Mouse (Mus musculus) embryo, embryonic 9.5 days (tissue): ENCODE measurements around the gene Dnajb14.
A peak's percentile ranks its signal among the peaks of the same experiment; 100 is the strongest.
"Not testable (repeated sequence)": the region's sequence is repeated elsewhere in the genome, so short reads cannot be mapped to it uniquely, and the experiment has no call there.

Experiments
- DNase-seq: peaks from one replicate; pipeline ENCODE4 v3.0.0-alpha.2; 2017; ENCODE audit errors: extremely low spot score

Gene Dnajb14

DNA sequence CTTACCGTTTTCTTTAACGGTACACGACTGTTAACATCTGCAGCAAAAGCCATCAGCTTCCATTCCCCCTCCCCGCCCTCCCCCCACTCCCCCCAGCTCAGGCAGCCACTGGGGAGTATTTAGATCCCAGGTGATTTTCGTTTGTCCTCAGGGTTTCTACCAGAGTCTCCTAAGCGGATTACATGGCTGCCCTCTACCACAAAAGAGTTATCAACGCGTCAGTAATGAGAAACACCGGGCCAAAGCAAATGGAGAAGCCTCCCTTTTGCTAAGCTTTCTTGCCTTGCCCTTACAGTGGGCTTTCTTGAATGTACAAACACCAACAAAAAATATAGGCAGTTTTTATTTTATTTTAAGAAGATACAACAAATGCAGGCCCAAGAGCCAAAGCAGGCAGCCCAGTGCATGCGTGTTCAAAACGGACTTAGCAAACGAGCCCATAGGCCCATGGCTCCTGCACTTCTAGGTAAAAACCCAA, 50.3 kb downstream of the Dnajb14 start:
- DNase-seq, result no peak

DNA sequence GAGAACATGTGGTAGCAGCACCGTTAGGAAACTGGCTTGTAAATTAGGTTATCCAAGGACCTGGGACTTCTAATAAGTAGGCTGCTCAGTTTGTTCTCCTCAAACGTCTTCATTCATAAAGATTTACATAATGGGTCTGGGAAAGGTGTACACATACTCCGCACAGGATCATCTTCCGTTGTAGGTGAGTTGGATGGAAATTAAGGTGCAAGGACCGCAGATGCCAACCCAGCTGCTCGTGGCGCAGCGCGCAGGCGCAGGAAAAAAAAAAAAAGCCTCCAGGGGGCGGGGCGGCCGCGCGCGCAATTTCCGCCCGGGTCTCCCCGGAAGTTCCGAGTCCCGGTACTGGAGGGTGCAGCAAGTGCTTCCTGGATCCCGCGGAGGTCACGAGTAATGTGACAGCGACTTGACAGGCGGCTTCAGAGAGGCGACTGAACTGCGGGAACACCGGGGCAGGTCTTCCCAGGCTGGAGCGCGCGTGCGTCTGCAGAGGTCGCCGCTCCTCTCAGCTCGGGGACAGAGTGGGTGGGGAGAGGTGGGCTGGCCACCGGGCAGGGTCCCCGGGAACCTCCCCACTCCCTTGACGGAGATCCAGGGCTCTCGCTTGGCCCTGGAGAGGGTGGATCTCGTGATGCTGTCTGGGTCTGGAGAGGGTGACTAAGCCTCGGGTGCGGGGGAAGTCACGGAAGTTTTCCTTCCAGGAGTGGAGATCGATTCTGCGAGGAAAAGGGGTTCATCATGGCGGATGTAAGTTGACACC, 50.9 kb downstream of the Dnajb14 start, which contains the start of gene Lamtor3:
Gene Lamtor3 (plus strand): TSS at position 335 of the 760 bp plus-strand sequence.
- peak; percentile 89 for DNase-seq

DNA sequence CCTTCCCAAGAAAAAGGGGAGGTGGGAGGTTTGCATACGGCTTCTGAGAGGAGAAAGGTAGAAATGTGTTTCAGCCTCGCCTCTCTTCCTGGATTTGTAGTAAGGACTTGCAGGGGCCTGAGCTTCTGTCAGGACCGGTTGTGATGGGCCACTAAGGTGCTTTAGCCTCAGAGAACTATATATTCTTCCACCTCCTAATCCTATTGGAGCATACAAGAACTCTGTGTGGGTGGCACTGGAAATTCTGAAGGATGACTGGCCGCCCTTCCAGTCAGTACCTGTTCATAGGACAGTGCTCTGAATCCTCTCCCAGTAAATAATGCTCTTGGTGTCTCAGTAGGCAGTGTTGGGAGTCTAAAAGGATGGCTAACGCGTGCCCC, 51.4 kb downstream of the Dnajb14 start:
- DNase-seq, result no peak

DNA sequence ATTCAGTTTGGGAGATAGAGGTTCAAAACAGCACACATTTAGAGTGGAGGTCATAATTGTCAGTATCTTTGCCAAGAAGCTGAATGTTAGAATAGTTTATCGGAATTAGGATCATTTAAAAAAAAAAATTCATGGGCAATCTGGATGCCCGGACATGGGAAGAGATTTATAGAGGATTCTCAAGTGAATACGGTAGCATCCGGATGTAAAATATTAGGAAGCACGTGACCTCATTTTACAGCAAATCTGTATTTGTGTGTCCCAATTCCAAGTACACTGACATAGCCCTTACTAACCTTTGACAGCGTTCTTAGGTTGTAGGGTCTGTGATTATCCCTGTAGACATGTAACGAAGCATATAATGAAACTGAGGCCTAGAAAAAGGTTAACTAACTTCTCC, 51.9 kb downstream of the Dnajb14 start:
- DNase-seq, result no peak

DNA sequence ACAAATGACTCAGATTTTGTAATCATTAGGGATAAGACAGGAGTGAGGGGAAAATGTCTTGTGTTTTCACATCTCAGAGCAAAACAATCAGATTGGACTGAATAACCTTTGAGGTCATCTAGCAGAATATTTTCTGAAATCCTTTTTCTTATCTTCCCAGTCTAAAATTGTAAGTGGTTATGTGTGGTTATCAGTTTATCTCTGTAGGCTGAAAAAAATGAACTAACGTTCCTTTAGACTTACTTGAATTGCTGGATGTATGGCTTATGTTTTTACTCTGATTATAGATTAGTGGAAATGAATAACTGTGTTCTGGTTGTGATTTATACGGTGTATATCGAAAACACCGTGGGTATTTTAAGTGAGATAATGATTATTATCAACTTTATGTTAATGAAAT, 53.1 kb downstream of the Dnajb14 start:
- no peak for DNase-seq

DNA sequence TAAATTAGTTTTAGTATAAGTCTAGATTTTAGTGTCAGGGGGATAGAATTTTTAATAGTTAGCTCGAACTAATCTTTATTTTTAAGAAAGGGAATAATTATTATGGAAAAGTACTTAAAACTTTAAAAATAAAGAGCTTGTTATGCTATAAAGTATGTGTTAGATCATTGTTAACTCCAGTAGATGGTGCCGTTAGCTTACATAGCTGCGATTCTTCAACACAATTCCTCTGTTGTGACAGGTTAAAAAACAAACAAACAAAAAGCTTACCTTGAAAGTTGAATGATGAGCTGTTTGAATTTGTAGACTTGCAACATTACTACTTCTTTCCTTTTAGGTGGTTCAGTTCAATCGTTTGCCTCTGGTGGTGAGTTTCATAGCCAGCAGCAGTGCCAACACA, 59.5 kb downstream of the Dnajb14 start:
- DNase-seq, result no peak

DNA sequence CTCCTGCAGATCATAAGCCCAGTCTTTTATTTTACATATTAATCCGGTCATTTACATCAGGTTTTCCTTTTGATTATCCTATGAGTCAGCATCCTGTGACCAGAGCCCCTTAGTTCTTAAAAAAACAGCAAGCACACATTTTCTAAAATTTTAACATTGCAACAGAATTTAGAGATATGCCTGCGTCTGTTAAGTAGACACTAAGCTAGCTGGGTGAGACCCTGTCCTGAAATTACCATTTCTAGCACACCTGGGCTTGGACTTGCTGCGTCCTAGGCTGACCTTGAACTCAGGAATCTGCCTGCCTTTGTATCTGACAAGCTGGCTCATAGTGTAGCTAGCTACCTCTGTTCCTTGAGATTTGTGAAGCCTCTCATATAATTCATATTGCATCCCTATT, 62.5 kb downstream of the Dnajb14 start:
- no peak for DNase-seq

DNA sequence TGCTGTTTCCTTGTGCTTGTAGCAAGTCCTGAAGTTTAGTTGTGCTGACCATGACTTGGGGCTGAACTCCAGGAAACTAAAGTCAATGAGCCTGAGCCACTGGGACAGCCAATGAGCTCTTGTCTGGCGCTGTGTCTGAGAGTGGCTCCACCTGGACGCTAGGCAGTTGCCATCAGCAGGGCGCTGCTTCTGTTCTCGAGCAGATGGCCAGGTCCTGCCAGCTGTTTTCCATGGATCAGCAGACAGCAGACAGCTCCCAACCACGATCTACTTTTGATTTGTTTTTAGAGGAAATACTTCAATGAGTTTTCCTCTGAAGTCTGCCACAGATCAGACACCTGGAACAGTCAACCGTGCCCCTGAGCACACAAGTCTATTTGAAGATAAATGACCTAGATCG, 65.3 kb downstream of the Dnajb14 start:
- no peak for DNase-seq

DNA sequence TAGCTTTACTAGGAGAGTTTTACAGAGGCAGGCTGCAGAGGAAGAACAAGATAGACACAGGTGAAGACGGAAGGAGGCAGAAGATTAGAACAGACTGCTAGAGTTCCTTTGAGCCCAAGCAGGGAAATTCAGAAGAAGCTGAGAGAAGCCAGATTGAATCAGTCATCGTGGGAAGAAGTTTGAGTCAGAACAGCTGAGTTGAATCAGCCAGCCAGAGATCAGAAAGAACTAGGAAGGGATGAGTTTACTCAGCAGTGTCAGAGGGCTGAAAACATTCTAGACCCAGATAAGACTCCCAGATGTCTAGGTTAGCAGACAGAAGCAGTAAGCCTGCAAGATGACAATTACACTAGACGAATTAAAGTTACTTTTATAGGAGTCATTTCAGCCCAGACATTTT, 66.5 kb downstream of the Dnajb14 start:
- no peak for DNase-seq

DNA sequence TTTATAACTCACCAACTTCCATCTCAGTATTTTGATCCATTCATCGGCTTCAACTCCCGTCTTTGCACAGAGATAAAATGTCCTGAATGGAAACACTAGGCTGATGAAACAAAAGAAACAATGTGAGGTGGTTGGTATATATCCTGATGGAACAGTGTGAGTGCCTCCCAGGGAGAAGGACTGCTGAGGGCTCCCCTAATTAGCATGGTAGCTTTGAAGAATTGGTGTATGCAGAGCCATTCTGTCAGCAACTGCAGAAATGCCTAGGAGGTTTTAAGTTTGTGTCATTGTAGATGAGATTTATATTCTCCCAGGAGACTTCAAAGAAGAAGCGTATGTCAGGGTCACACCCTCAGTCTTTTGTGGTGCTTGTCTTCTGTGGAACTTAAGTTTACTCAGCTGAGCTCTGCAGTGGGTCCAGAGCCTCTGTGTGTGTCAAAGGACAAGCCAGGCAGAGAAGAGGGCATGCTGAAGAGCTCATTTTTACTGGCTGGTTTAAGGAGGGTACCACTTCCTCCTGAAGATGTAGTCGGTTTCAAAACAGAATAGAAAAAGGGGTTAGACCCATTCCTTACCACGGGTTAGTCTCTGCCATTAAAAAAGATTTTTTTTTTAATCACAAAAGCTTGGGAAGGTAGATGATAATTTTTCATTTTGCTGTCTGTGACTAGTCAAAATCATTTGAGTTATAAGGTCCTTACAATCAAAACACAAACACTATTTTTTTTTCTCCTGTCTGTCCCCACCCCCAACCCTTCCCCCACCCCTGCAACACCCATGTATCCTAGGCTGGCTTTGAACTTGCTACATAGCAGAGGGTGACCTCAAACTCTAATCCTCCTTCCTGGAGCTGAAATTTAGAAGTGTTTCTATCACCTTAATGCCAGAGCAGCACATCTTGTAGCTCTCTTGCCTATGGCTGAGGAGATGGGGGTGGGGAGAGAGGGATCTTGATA, 68.4 kb downstream of the Dnajb14 start:
- DNase-seq, result no peak

DNA sequence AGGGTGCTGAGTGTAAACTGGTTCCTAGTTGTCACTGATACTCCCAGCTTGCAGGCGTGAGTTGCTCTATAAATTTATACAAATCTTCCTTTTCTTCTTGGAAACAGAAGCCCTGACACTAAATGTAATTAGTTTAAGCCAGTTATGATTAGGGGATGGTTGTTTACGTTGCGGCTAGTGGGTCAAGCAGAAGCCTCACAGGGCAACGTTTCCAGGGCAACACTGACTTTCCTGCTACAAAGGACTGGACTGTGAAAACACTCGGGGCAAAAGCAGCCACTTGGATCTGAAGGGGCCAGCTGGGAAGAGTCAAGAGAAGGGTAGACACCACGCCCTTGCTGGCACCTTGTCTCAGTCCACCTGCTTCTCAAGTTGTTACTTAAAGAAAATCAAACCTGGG, 69.1 kb downstream of the Dnajb14 start:
- no peak for DNase-seq

DNA sequence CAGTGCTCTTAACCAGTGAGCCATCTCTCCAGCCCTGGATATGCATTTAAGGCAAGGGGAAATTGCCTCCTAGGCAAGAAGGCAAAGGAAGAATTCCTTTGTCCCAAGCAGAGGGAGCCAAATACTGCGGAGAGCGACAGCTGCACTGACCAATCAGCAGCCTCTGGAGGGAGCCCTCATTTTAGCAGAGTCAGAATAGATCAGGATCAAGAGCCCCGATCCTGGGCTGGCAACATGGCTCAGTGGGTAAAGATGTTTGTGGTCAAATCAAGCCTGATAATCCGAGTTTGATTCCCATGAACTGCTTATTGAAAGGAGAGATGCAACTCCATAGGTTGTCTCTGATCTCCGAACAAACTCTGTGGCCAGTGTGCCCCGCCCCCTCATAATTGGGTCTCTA, 71.1 kb downstream of the Dnajb14 start:
- DNase-seq, result peak; percentile 54

DNA sequence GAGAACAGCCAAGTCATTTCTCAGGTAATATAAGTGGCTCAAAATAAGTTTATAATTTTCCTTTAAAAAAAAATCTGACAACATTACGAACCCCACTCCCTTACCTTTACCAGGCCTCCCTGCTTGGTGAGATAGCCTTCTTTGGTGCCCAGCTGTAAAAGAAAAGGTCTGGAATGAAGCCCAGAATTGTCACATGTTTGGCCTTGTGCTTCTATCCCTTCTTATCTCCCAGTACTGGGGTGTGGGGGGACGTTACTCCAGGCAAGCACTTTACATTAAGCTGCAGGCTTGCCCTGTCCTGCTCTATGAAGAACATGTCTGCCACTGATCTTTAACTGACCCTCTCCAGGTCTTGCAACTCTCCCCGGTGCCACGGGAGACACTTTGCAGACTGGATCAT, 73.3 kb downstream of the Dnajb14 start:
- no peak for DNase-seq

DNA sequence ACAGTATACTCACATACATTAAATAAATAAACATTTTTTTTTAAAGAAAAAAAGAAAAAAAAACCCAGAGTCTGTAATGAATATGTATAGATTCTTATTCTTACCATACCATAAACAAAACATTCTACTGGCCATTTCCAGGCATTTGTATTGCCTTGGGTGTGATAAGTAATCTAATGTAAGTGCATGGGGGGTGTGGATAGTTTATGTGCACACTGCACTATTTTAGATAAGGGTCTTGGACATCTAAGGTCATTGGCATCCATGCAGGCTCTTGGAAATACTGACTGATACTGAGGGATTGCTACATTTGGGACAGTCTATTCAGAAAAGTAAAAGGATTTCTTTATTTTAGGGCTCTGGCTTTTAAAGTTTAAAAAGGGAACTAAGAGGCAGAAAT, 74.1 kb downstream of the Dnajb14 start:
- no peak for DNase-seq

DNA sequence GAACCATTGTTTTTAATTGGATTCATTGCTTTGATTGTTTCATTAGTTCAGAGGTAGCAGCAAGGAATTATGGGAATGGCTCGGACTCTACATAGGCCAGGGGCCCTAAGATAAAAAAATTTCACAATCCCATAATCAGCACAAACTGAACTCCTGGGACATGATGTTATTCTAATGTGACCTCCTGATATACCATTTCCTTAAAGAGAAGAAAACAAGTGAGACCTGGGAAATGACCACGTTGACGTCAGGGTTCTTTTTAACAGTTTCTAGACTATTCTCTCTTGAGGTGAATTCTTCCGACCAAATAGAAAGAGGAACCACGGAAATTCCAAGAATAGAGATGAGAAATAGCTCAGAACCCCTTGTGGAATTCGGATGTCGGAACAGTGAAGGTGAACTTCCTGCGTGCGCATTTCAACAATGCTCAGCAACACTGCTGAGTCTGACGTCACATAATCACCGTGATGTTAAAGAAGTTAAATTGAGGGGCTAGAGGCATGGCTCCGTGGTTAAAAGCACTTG, 74.7 kb downstream of the Dnajb14 start:
- no peak for DNase-seq

DNA sequence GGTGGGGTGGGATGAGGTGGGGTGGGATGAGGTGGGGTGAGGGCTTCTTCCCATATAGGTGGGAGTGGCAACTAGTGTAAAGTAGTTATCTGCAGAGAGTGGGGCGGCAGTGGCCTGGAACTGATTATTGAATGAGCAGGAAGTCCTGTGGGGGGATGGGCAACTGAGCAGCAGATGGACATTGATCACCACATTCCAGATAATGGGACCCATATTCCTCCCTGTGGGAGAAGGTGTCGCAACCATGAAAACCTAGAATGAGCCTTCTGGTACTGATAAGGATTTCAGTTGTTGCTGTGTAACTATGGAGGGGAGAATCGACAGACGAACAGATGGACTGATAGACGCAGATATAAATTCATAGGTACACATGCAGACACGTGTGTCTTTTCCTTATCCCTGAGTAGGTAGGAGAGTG, 76.3 kb downstream of the Dnajb14 start:
- no peak for DNase-seq

DNA sequence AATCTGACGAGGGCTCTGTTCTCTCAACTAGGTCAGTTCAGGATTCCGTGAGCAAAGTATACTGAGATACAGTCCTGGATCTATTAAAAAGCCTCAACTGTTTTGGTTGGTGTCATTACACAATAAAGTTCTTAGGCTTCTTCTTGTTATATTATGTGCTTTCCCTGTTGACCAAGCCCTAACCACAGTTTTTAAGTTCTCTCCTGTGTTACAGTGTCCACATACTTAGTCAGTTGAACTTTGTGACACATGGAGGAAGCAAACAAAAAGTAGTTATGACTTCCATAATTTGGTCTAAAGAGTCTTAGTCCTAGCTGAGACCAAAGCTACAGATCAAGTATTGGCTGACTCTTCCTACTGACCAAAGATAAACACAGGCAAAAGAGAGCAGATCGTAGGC, 79.4 kb downstream of the Dnajb14 start:
- no peak for DNase-seq

DNA sequence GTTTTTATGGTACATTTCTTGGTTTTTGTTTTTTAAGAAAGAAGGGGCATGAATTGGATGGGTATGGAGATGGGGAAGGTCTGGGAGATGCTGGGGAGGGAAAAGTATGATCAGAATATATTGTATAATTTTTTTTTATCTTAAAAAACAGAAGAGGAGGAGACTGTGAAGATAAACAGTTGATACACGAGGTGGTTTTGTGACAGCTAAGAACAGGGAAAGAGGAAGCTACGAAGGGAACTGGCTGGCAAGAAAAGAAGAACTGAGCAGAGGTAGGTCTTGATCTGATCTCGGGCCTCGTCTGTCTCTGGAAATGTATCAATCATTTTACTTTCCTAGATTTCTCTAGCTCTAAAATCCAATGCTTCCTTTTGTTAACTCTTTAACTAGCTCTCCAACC, 80.0 kb downstream of the Dnajb14 start:
- no peak for DNase-seq

DNA sequence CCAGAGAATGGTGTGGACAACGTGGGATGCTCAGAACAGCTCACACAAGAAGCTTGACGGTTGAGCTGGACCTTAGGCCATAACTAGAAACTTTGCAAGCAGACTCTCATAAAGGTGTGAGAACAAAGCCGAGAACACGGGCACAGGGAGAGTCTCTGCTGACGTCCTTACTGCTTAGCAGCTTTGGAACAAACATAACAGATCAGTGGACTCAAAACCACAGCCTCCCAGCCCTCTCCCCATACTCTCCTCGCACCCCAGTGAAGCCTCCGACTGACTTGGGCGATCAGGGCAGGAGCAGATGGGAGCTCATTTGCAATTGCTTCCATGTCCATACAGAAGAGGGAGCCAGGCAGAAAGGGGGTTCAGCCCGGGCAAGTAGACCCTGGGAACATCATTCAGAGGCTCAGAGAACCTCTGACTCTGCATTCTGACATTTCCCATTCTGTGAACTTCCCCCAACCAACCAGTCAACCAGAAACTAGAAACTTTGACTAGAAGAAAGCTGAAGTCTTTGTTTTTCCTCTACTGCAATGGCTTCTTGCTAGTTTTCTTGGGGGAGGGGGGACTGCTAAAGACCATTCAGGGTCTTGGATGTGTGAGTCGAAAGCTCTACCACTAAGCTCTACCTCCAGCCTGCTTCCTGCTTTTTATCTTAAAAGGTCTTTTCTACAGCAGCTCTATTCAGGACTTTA, 82.9 kb downstream of the Dnajb14 start:
- no peak for DNase-seq

DNA sequence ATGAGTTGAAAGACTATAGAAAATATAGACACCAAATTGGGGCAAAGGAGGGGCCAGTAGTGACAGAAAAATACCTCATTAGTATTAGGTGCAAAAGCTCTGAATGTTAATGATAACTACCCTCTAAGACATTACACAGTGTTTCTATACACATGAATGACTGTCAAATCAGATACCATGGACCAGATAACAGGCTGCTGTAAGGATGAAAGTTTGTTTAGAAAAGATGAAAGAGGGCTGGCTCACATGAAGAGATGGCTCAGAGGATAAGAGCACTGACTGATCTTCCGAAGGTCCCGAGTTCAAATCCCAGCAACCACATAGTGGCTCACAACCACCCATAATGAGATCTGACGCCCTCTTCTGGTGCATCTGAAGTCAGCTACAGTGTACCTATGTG, 83.8 kb downstream of the Dnajb14 start:
- not testable (repeated sequence) for DNase-seq

DNA sequence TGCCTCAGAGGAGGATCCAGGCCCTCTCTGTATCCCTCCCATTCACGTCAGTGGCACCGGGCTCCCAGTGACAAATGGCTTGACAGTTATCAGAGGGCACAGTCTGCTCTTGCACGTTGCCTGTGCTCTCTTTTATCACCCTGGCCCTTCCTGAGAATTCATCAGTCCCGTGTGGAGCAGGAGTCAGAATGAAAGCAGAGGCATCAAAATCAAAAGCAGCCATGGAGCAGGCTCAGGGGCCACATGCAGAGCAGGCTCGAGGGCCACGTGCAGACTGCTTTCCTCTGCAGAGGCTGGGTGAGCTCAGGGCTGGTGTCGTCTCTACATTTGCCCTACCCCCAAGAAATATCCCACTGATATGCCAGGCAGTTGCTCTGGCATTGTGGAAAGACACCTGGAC, 84.3 kb downstream of the Dnajb14 start:
- no peak for DNase-seq
